ENCODE assay signal across 20 mouse cellular contexts in the genomic region with DNA sequence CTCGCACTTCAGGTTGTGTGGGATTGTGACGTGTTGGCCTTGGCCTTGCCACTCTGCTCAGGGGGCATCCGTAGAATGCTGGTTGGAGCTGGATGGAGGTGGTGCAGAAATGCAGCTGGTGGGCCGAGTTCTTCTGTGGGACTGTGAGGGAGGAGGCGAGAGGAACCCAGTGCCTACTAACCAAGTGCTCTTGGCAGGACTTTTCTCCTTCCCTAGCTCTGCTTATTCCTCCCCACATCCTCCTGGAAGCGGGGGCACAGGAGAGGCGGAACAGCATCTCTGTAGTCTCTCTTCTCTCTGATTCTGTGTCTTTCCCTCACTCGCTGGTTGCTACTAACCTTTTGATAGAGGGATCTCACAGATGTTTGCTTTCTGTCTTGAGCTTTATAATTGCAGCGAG.
A peak's percentile ranks its signal among the peaks of the same experiment; 100 is the strongest.
DNase-seq lines count a peak whose midpoint lies in the region; ATAC-seq lines count a peak whose summit lies in the region.
"Had no signal": no experiment of that assay in that cellular context is flagged by ENCODE, and none has a peak within 500 bp of the region (broad histone marks: within the 10 kb centered on the region; RNA-seq: fewer than 3 reads in every experiment).

No protein-coding gene starts in this region.

- H3K36me3 ChIP-seq in hindbrain, embryonic 14.5 days (replicated peaks; ENCODE audit: control insufficient read depth, insufficient read depth), result no peaks in the 10 kb centered on the region
- H3K36me3 ChIP-seq in hindbrain, embryonic 11.5 days (ENCODE audit: control insufficient read depth, insufficient read depth, low read length), result no peaks in the 10 kb centered on the region
- peaks cover 5% of the 10 kb centered on the region; the same call in 1 of the 2 replicates for H3K36me3 ChIP-seq in neural tube, embryonic 13.5 days
- H3K36me3 ChIP-seq in neural tube, embryonic 15.5 days, result no peaks in the 10 kb centered on the region

- H3K27ac ChIP-seq in hindbrain, embryonic 14.5 days, result 0 out of 2 replicates have a peak overlapping the region, but pooled peaks have one; percentile 93
- no peak overlapping the region for H3K27ac ChIP-seq in hindbrain, embryonic 11.5 days (ENCODE audit: low read depth, low read length)
- 0 out of 2 replicates have a peak overlapping the region, but pooled peaks have one; percentile 97 for H3K27ac ChIP-seq in neural tube, embryonic 13.5 days (replicated peaks)
- H3K27ac ChIP-seq in neural tube, embryonic 15.5 days (replicated peaks), result peak overlapping the region; percentile 87
- H3K27ac ChIP-seq: heart, embryonic 10.5 days had no signal

- H3K4me1 ChIP-seq in hindbrain, embryonic 14.5 days (replicated peaks; ENCODE audit: control insufficient read depth, insufficient read depth, low read length), result peaks cover 31% of the 10 kb centered on the region
- H3K4me1 ChIP-seq in hindbrain, embryonic 11.5 days (replicated peaks; ENCODE audit: control insufficient read depth, insufficient read depth, low read length), result peaks cover 13% of the 10 kb centered on the region
- peaks cover 39% of the 10 kb centered on the region for H3K4me1 ChIP-seq in neural tube, embryonic 13.5 days (replicated peaks)
- peaks cover 45% of the 10 kb centered on the region for H3K4me1 ChIP-seq in neural tube, embryonic 15.5 days

- no peak for DNase-seq in frontal cortex, postnatal 36 days (ENCODE audit: low spot score in 2 of 2)
- no peak for DNase-seq in hindbrain, embryonic 14.5 days (ENCODE audit: low spot score)
- DNase-seq in hindbrain, embryonic 11.5 days (ENCODE audit: low spot score), result no peak
- DNase-seq in neural tube, embryonic 10.5 days (ENCODE audit: extremely low spot score, low spot score), result no peak
- DNase-seq: adrenal gland, postnatal 14 days; cerebellum, adult 11-12 months; cerebellum, adult 9-10 months; cerebellum, postnatal 25 days; forebrain, postnatal 0 days; gastrocnemius, postnatal 36 days; heart, adult 18-20 months; heart, postnatal 10 days had no signal

- no peak overlapping the region for H3K9ac ChIP-seq in hindbrain, embryonic 14.5 days
- no peak overlapping the region for H3K9ac ChIP-seq in hindbrain, embryonic 11.5 days (ENCODE audit: low read depth, low read length)
- no peak overlapping the region for H3K9ac ChIP-seq in neural tube, embryonic 13.5 days
- H3K9ac ChIP-seq in neural tube, embryonic 15.5 days (replicated peaks), result no peak overlapping the region
- H3K9ac ChIP-seq: forebrain, postnatal 0 days had no signal

- H3K4me3 ChIP-seq in hindbrain, embryonic 14.5 days (replicated peaks; ENCODE audit: low read length), result no peak overlapping the region
- H3K4me3 ChIP-seq in hindbrain, embryonic 11.5 days (ENCODE audit: low read depth, low read length), result no peak overlapping the region
- no peak overlapping the region for H3K4me3 ChIP-seq in neural tube, embryonic 13.5 days
- no peak overlapping the region for H3K4me3 ChIP-seq in neural tube, embryonic 15.5 days (replicated peaks)
- H3K4me3 ChIP-seq: heart, embryonic 10.5 days had no signal

- ATAC-seq in frontal cortex, adult (ENCODE audit: low TSS enrichment), result peak; percentile 65; the same call in 1 of the 2 replicates
- ATAC-seq in hindbrain, embryonic 14.5 days (ENCODE audit: low FRiP score), result no peak
- no peak for ATAC-seq in hindbrain, embryonic 11.5 days (ENCODE audit: low FRiP score)
- no peak for ATAC-seq in neural tube, embryonic 13.5 days (ENCODE audit: low read depth)
- no peak for ATAC-seq in neural tube, embryonic 15.5 days (ENCODE audit: low FRiP score)
- ATAC-seq: activated CD4-positive, CD25-positive, alpha-beta regulatory T cell, adult 4 months; forebrain, postnatal 0 days; intestine, embryonic 16.5 days; Patski had no signal

- H3K27me3 ChIP-seq in hindbrain, embryonic 14.5 days (ENCODE audit: control insufficient read depth, insufficient read depth, low read length), result peaks cover 11% of the 10 kb centered on the region; the same call in 1 of the 2 replicates
- H3K27me3 ChIP-seq in hindbrain, embryonic 11.5 days (ENCODE audit: control insufficient read depth, insufficient read depth, low read length), result no peaks in the 10 kb centered on the region; the same call in 1 of the 2 replicates
- H3K27me3 ChIP-seq in neural tube, embryonic 13.5 days, result peaks cover 12% of the 10 kb centered on the region
- no peaks in the 10 kb centered on the region for H3K27me3 ChIP-seq in neural tube, embryonic 15.5 days (replicated peaks)
- H3K27me3 ChIP-seq: CH12.LX, Patski had no signal

- H3K9me3 ChIP-seq in hindbrain, embryonic 14.5 days (ENCODE audit: control insufficient read depth, low read length), result no peaks in the 10 kb centered on the region
- H3K9me3 ChIP-seq in hindbrain, embryonic 11.5 days (ENCODE audit: control insufficient read depth, low read length), result no peaks in the 10 kb centered on the region
- no peaks in the 10 kb centered on the region for H3K9me3 ChIP-seq in neural tube, embryonic 13.5 days
- no peaks in the 10 kb centered on the region for H3K9me3 ChIP-seq in neural tube, embryonic 15.5 days (replicated peaks)
- H3K9me3 ChIP-seq: heart, embryonic 10.5 days had no signal

- no peak overlapping the region for H3K4me2 ChIP-seq in hindbrain, embryonic 14.5 days (replicated peaks)
- H3K4me2 ChIP-seq in hindbrain, embryonic 11.5 days (replicated peaks; ENCODE audit: low read depth, low read length), result no peak overlapping the region
- no peak overlapping the region for H3K4me2 ChIP-seq in neural tube, embryonic 13.5 days
- H3K4me2 ChIP-seq in neural tube, embryonic 15.5 days, result no peak overlapping the region

- WGBS in hindbrain, embryonic 14.5 days, result 96% methylated on average over 9 of the region's 9 CpGs
- 94% methylated on average over 9 of the region's 9 CpGs for WGBS in hindbrain, embryonic 11.5 days
- 96% methylated on average over 9 of the region's 9 CpGs for WGBS in neural tube, embryonic 13.5 days
- WGBS in neural tube, embryonic 15.5 days, result 90% methylated on average over 9 of the region's 9 CpGs
